Mouse (Mus musculus) embryonic stem cell, embryonic (primary cell): ENCODE results near the gene Vapa.

Experiments used
- CTCF ChIA-PET, 4 experiments: fragments of 300-600 bp in 2 of 4; fragments of 350-600 bp in 2 of 4; sonication (Branson Sonifier 250); formaldehyde crosslinking; loops; one replicate each; lab custom pipeline; 2022; ENCODE audit warnings: inconsistent platforms in 2 of 4; lab: Charles Lee
- POLR2A ChIA-PET, 4 experiments: fragments of 300-600 bp in 2 of 4; fragments of 350-600 bp in 2 of 4; sonication (Branson Sonifier 250); formaldehyde crosslinking; loops; one replicate each; lab custom pipeline; 2022; ENCODE audit warnings: antibody characterized with exemption in 4 of 4, inconsistent platforms in 1 of 4; lab: Charles Lee

Vapa gene

DNA sequence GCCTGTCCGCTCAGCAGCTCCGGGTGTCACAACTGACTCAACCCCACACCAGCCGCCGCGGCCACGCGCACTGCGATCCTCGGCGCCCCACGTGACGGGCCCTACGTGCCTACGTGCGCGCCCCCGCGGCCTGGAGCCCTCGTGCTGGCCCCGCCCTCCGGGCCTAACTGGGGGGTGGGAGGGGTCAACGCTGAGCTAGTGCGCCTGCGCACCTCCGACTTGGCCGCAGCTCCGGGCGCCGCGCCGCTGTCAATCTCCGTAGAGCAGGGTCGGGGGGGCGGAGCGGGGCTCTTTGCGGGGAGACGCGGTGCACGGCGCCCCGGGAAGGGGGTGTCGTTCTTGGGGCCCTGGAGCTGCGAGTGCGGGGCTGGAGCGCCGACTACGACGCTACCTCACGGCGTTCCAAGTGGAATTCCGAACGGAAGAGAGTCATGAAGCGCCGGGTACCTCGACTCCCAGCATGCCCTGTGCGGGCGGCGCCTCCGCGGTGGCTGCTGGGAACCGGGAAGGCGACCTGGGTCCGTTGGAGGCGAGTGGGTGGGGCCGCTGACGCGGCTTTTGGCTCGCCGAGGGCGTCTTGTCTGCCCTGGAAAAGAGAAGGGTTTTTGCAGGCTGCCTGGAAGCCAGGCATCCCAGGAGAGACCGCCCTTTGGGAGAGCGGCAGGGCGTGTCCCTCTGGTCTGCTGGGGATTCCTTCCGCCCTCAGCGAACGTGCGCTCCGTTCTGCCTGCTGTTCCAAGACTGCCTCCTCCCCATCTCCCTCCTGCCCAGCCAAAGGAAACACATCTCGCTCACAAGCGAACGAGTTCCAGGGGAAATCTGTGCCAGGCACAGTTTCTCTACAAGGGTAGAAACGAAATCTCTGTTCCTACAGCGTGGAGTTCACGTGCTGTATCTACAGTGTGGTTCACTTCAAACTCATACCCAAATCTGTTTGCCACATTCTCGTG lies at the start of gene Vapa:
Gene Vapa, minus strand, starts transcription at position 93 of the 950 bp plus-strand sequence.
- ChIA-PET CTCF (interaction anchor here in 2 of 4 experiments (0.5 to 1.5 kb wide), 3 partner anchors 111 to 874 kb away, joined by 3 to 5 read pairs (median 4); no protein-coding TSS in a partner anchor), POLR2A (interaction anchor here (0.5 to 4.2 kb wide), 132 partner anchors 9 to 1281 kb away, joined by 3 to 69 read pairs (median 4); partner anchors contain the start of genes Ankrd12 (in 2 of the 4), Ppp4r1 (in 2 of the 4), Ralbp1 (in 2 of the 4) and Ndufv2 (in 1 of the 4))

DNA sequence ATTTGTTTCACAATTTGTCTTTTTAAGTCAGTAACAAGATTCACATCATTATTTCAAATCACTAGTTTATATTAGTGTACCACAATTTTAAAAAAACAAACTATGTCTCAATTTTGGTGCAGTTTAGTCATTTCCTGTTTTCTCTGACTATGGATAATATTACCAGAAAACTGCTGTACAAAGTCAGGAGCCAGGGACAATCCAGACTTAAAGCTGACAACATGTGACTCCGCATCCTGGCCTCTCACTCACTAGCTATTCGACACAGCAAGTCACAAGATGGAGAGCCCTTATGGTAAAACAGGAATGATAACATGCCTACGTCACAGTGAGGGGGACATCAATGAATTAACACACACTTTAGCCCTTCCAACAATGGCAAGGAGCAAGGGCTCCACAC lies 49.3 kb upstream of the Vapa start:
- POLR2A ChIA-PET: interaction anchor here in 3 of 4 experiments (0.7 to 4.0 kb wide), 11 partner anchors 8 to 117 kb away, joined by 3 to 29 read pairs (median 6); partner anchors contain the start of gene Vapa (in 1 of the 3)
- CTCF ChIA-PET: no interaction called here

DNA sequence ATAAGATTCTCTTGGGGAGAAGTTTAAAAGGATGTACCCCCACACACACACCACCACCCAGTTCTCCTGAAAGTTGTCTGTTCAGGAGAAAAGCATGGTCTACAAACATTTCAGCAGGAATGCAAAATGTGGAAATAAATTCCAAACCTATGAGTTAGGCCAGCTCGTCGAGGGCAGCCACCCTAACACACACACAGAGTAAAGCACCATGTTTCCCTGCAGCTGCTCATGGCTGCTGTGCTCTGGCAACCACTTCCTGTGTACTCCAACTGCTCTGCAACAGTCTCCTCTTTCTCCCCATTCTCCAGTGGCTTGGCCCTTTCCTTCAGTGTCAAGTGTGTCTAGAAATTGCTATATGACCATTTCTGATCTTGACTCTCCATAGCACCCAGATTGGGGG lies 45.1 kb upstream of the Vapa start:
- ChIA-PET POLR2A (interaction anchor here in 2 of 4 experiments (0.8 to 1.6 kb wide), 3 partner anchors 10 to 45 kb away, joined by 3 to 5 read pairs (median 4); partner anchors contain the start of gene Vapa (in 2 of the 2)), CTCF (no interaction called here)

GRCm38 (mm10) chr17:65657958-65658357 lies 44.6 kb upstream of the Vapa start:
- ChIA-PET POLR2A (interaction anchor here in 2 of 4 experiments (0.8 to 2.8 kb wide), 4 partner anchors 9 to 45 kb away, joined by 3 to 7 read pairs (median 4); partner anchors contain the start of gene Vapa (in 2 of the 2)), CTCF (no interaction called here)

- POLR2A ChIA-PET: interaction anchor here in 2 of 4 experiments (1.2 to 3.5 kb wide), 4 partner anchors 10 to 44 kb away, joined by 4 to 19 read pairs (median 6); partner anchors contain the start of gene Vapa (in 2 of the 2)
- CTCF ChIA-PET: interaction anchor here in 1 of 4 experiments (0.5 to 0.6 kb wide), 2 partner anchors 13 to 18 kb away, joined by 10 to 18 read pairs; no protein-coding TSS in a partner anchor
These were observed 43.4 kb upstream of the Vapa start for GRCm38 (mm10) chr17:65656731-65657130.

- POLR2A ChIA-PET: interaction anchor here in 2 of 4 experiments (0.9 to 3.5 kb wide), 6 partner anchors 9 to 47 kb away, joined by 3 to 35 read pairs (median 22); partner anchors contain the start of gene Vapa (in 2 of the 2)
- CTCF ChIA-PET: interaction anchor here in 1 of 4 experiments (0.5 to 0.6 kb wide), 2 partner anchors 13 to 18 kb away, joined by 10 to 18 read pairs; no protein-coding TSS in a partner anchor
These were observed 42.7 kb upstream of the Vapa start for GRCm38 (mm10) chr17:65656076-65656475.

DNA sequence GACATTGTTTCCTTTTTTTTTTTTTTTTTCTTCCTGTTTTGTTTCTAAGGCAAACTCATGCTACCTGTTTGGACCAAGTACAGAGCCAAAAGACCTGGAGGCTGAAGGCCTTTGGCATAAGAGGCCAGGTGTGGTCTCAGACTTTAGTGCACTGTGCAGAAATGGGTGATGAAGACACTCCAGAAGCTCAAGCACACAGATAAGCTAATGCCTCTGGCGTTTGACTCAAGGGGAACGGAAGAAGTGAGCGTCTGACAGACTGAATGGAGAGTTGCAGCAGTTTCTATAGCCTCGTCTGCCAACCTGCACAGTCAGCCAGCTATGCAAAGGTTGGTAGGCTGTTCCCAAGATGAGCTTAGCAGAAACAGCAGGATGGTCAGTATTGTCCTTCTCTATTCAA lies 42.3 kb upstream of the Vapa start:
- ChIA-PET POLR2A (interaction anchor here (0.6 to 3.5 kb wide), 17 partner anchors 9 to 831 kb away, joined by 3 to 35 read pairs (median 7); partner anchors contain the start of gene Vapa (in 2 of the 4)), CTCF (no interaction called here)

DNA sequence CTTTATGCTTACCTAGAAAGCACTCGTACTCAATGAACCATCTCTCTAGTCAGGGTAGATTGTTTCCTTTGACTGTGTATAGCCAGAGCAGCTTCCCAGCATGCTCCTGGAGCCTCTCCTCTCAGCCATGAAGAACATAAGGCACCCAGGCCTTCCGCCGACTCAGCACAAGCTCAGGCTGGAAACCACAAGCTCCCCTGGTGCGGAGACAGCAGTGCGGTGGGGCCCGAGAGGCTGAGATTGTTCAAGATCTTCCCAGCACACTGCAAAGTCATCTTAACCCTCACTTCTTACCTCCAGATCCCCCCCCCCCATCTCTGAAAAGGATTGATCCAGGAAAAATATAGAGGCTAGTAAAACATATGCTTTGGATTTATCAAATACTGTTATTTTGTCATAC lies 37.2 kb upstream of the Vapa start:
- ChIA-PET CTCF (interaction anchor here in 1 of 4 experiments (0.7 kb wide), 1 partner anchor 300 kb away, joined by 4 read pairs; the partner anchor contains the start of gene Twsg1), POLR2A (interaction anchor here (0.8 to 6.5 kb wide), 12 partner anchors 9 to 38 kb away, joined by 3 to 48 read pairs (median 5); partner anchors contain the start of gene Vapa (in 4 of the 4))

- ChIA-PET CTCF (interaction anchor here in 3 of 4 experiments (0.5 to 1.2 kb wide), 3 partner anchors 31 to 455 kb away, joined by 3 to 7 read pairs (median 4); no protein-coding TSS in a partner anchor), POLR2A (interaction anchor here in 3 of 4 experiments (0.7 to 6.5 kb wide), 16 partner anchors 9 to 831 kb away, joined by 3 to 48 read pairs (median 4); partner anchors contain the start of gene Vapa (in 3 of the 3))
These were observed 35.8 kb upstream of the Vapa start for GRCm38 (mm10) chr17:65649175-65649493.

DNA sequence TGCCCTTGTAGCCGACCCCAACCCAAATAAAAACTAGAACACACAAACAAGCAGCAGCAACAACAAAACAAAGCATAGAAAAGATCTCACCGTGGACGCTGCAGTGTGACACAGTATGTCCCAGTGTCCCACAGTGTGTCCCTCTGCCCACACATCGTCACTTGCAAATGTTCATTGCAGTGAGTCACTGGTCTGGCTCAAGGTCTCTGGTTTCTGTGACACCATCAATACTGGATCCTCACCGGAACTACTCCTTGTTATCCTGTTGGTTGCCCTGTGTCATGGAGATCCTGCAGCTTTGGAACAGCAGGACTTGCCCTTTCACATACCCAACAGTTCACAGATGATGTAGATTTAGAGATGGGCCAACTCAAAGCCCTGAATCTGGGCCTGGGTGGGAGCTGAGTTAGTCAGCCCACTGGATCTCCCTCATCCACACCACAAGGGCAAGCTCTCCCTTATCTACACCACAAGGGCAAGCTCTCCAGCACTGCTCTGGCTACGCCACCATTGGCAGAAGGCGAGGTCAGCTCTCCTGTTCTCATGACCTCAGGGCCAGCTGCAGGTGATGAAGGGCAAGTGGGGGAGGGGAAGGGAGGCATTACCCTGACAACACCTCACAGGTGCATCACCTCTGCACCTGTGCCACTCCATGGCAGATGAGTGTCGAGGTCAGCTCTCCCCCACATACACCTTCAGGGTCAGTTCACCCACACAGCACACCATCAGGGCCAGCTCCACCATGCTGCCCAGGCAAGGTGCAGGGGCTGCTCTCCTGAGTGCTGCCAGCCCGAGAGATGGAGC lies 35.2 kb upstream of the Vapa start:
- CTCF ChIA-PET: interaction anchor here in 3 of 4 experiments (0.5 to 1.2 kb wide), 4 partner anchors 29 to 455 kb away, joined by 3 to 7 read pairs (median 4); no protein-coding TSS in a partner anchor
- POLR2A ChIA-PET: interaction anchor here in 3 of 4 experiments (0.5 to 6.5 kb wide), 22 partner anchors 10 to 831 kb away, joined by 3 to 48 read pairs (median 4); partner anchors contain the start of gene Vapa (in 3 of the 3)

- POLR2A ChIA-PET: interaction anchor here in 3 of 4 experiments (0.6 to 6.5 kb wide), 21 partner anchors 10 to 832 kb away, joined by 3 to 48 read pairs (median 4); partner anchors contain the start of gene Vapa (in 3 of the 3)
- CTCF ChIA-PET: interaction anchor here in 2 of 4 experiments (0.9 to 1.2 kb wide), 2 partner anchors 30 to 63 kb away, joined by 3 to 4 read pairs; no protein-coding TSS in a partner anchor
These were observed 34.6 kb upstream of the Vapa start for GRCm38 (mm10) chr17:65647961-65648360.

GRCm38 (mm10) chr17:65647226-65647625 lies 33.9 kb upstream of the Vapa start:
- ChIA-PET CTCF (interaction anchor here in 1 of 4 experiments (0.6 kb wide), 1 partner anchor 478 kb away, joined by 3 read pairs; no protein-coding TSS in a partner anchor), POLR2A (interaction anchor here in 3 of 4 experiments (0.6 to 6.5 kb wide), 16 partner anchors 9 to 216 kb away, joined by 3 to 48 read pairs (median 7); partner anchors contain the start of gene Vapa (in 3 of the 3))

DNA sequence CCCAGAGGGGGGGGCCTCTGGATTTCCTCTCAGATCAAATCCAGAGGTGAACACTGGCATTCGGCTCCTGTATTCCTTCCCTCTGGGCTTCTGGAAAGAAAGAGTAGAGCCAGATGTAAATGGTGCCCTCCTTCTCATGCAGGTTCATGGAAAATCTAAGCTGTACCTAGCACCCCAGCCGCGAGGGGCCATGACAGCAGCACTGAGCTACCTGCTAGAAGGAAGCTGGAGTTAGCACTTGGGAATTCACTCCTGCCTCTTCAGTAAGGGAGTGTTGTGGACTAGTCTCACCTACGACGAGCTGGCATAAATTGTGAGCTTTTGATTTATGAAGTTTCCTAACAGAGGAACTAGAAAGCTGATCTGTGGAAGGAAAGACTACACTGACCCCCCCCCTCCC lies 30.2 kb upstream of the Vapa start:
- ChIA-PET CTCF (interaction anchor here in 3 of 4 experiments (0.5 to 1.8 kb wide), 9 partner anchors 8 to 232 kb away, joined by 3 to 10 read pairs (median 4); no protein-coding TSS in a partner anchor), POLR2A (interaction anchor here in 3 of 4 experiments (0.7 to 2.7 kb wide), 19 partner anchors 8 to 802 kb away, joined by 3 to 14 read pairs (median 4); partner anchors contain the start of gene Vapa (in 2 of the 3))

- CTCF ChIA-PET: interaction anchor here in 3 of 4 experiments (0.6 to 1.8 kb wide), 7 partner anchors 8 to 67 kb away, joined by 3 to 10 read pairs (median 4); no protein-coding TSS in a partner anchor
- POLR2A ChIA-PET: interaction anchor here in 3 of 4 experiments (0.5 to 2.7 kb wide), 17 partner anchors 8 to 802 kb away, joined by 3 to 14 read pairs (median 4); partner anchors contain the start of gene Vapa (in 2 of the 3)
These were observed 29.7 kb upstream of the Vapa start for GRCm38 (mm10) chr17:65643051-65643521.

- ChIA-PET CTCF (interaction anchor here in 2 of 4 experiments (0.6 to 2.0 kb wide), 6 partner anchors 7 to 228 kb away, joined by 3 to 5 read pairs (median 4); no protein-coding TSS in a partner anchor), POLR2A (interaction anchor here in 3 of 4 experiments (0.5 to 2.7 kb wide), 9 partner anchors 9 to 165 kb away, joined by 3 to 14 read pairs (median 4); partner anchors contain the start of gene Vapa (in 1 of the 3))
These were observed 29.2 kb upstream of the Vapa start for GRCm38 (mm10) chr17:65642578-65642991.

DNA sequence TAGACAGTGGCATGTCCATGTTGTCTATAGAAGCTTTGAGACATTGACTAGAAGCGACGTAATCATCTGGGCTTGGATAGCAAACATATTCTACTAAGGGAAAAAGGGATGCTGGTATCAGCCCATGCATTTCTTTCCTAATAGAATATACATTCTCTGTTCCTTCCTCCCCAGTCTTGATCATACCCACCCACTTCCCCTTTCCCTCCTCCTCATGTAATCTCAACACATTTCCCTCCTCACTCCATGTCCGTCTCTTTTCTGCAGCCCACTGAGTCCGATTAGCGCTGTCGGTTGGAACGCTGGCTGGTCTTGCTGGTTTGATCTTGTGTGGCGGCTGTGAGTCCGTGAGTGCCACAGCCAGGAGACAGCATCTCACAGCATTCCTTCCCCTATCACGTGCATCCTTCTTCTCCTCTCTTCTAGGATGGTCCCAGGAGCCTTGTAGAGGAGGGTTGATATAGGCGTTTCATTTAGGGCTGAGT lies 28.4 kb upstream of the Vapa start, which contains the start of gene Txndc2:
Gene Txndc2, minus strand, starts transcription at position 435 of the 485 bp plus-strand sequence.
- CTCF ChIA-PET: interaction anchor here in 1 of 4 experiments (2.0 kb wide), 1 partner anchor 37 kb away, joined by 4 read pairs; no protein-coding TSS in a partner anchor
- POLR2A ChIA-PET: interaction anchor here in 1 of 4 experiments (1.2 kb wide), 1 partner anchor 30 kb away, joined by 3 read pairs; no protein-coding TSS in a partner anchor
